Mouse (Mus musculus) CH12.LX (cell line): ENCODE data around the gene Nup210. TPM values are rescaled to one million over a fixed set of nuclear protein-coding genes. Genes with fewer than 3 reads are reported as not detected.

ENCODE experiments used
- DNase-seq: peaks from one replicate; pipeline ENCODE4 v3.0.0-alpha.2; 2013; ENCODE audit errors: extremely low read depth
- H3K27ac ChIP-seq: 2 replicates; pipeline ENCODE4 v1.5.1; 2012; ENCODE audit warnings: low read depth, mild to moderate bottlenecking, control low read depth, moderate library complexity; ENCODE audit not compliant: insufficient read depth
- H3K27me3 ChIP-seq: replicated peaks from 2 replicates; pipeline ENCODE3; 2012; ENCODE audit warnings: inconsistent platforms
- H3K36me3 ChIP-seq, 2 experiments: replicated peaks in 1 of 2; 2 replicates each; pipeline versions ENCODE3 to v1.6.1; 2012; ENCODE audit warnings: inconsistent platforms in 1 of 2, low read length in 1 of 2, mild to moderate bottlenecking in 1 of 2, mixed read lengths in 1 of 2, moderate library complexity in 1 of 2; ENCODE audit not compliant: control insufficient read depth in 1 of 2, insufficient read depth in 1 of 2
- H3K4me1 ChIP-seq, 2 experiments: 2 replicates each; pipeline ENCODE4 v1.6.1; 2012; ENCODE audit warnings: inconsistent platforms in 1 of 2, moderate library complexity in 1 of 2; ENCODE audit not compliant: insufficient read depth in 2 of 2, control insufficient read depth in 1 of 2
- H3K4me2 ChIP-seq: 2 replicates; pipeline ENCODE4 v1.6.1; 2012; ENCODE audit warnings: low read depth, mild to moderate bottlenecking, control low read depth; ENCODE audit not compliant: poor library complexity, insufficient read depth, severe bottlenecking
- H3K4me3 ChIP-seq, 3 experiments: fragments of 150-350 bp in 1 of 3; sonication (generic) in 1 of 3; replicated peaks in 1 of 3; 2 replicates each; pipeline versions ENCODE3 to v1.5.1; 2011 to 2012; ENCODE audit warnings: low read depth in 2 of 3, low read length in 2 of 3, mild to moderate bottlenecking in 2 of 3, moderate library complexity in 2 of 3, control low read depth in 1 of 3, improper control_type of control experiment in 1 of 3, inconsistent platforms in 1 of 3, mixed read lengths in 1 of 3; ENCODE audit not compliant: poor library complexity in 1 of 3
- H3K79me2 ChIP-seq: replicated peaks from 2 replicates; pipeline ENCODE4 v1.6.1; 2012; ENCODE audit warnings: mild to moderate bottlenecking, moderate library complexity; ENCODE audit not compliant: control insufficient read depth, poor library complexity, insufficient read depth, severe bottlenecking; ENCODE audit errors: extremely low read depth
- H3K9ac ChIP-seq: 2 replicates; pipeline ENCODE4 v1.6.1; 2012; ENCODE audit warnings: low read depth, mild to moderate bottlenecking, control low read depth, moderate library complexity; ENCODE audit not compliant: insufficient read depth
- H3K9me3 ChIP-seq: replicated peaks from 2 replicates; pipeline ENCODE3; 2012; ENCODE audit warnings: low read length, inconsistent platforms, mixed read lengths
- CHD2 ChIP-seq: IDR thresholded peaks from 2 replicates; pipeline ENCODE4 v1.6.1; 2011; ENCODE audit warnings: low read length, improper control_type of control experiment
- E2F4 ChIP-seq: IDR thresholded peaks from 2 replicates; pipeline ENCODE4 v1.6.1; 2011; ENCODE audit warnings: low read depth, low read length, improper control_type of control experiment; ENCODE audit not compliant: insufficient replicate concordance
- EP300 ChIP-seq: IDR thresholded peaks from 2 replicates; pipeline ENCODE4 v1.6.1; 2011; ENCODE audit warnings: low read length, improper control_type of control experiment
- ETS1 ChIP-seq: conservative IDR thresholded peaks from 2 replicates; pipeline ENCODE4 v1.6.1; 2012; ENCODE audit warnings: low read depth, mild to moderate bottlenecking, inconsistent platforms, low read length, improper control_type of control experiment, moderate library complexity
- JUND ChIP-seq: conservative IDR thresholded peaks from 2 replicates; pipeline ENCODE4 v1.6.1; 2011; ENCODE audit warnings: low read depth, low read length, improper control_type of control experiment
- KAT2A ChIP-seq: IDR thresholded peaks from 2 replicates; pipeline ENCODE4 v1.6.1; 2012; ENCODE audit warnings: low read length, improper control_type of control experiment, inconsistent platforms; ENCODE audit not compliant: insufficient replicate concordance
- MAX ChIP-seq: IDR thresholded peaks from 2 replicates; pipeline ENCODE4 v1.6.1; 2011; ENCODE audit warnings: low read length, improper control_type of control experiment
- MAZ ChIP-seq: IDR thresholded peaks from 2 replicates; pipeline ENCODE4 v1.6.1; 2012; ENCODE audit warnings: low read depth, mild to moderate bottlenecking, inconsistent platforms, low read length, improper control_type of control experiment, moderate library complexity
- MXI1 ChIP-seq: IDR thresholded peaks from 2 replicates; pipeline ENCODE4 v1.6.1; 2011; ENCODE audit warnings: mild to moderate bottlenecking, low read depth, low read length, improper control_type of control experiment
- SIN3A ChIP-seq: IDR thresholded peaks from 2 replicates; pipeline ENCODE4 v1.6.1; 2012; ENCODE audit warnings: low read length, improper control_type of control experiment, inconsistent platforms
- USF1 ChIP-seq: IDR thresholded peaks from 2 replicates; pipeline ENCODE4 v1.6.1; 2014; ENCODE audit warnings: low read depth, mild to moderate bottlenecking, inconsistent platforms, low read length, improper control_type of control experiment
- ZC3H11A ChIP-seq: IDR thresholded peaks from 2 replicates; pipeline ENCODE4 v1.6.1; 2012; ENCODE audit warnings: low read depth, mild to moderate bottlenecking, inconsistent platforms, low read length, improper control_type of control experiment
- dilution Hi-C: fragments of 300-500 bp; cut with MboI; formaldehyde crosslinking; loops from 2 replicates; pipeline ENCODE4 v1.14.3; 2020; ENCODE audit warnings: low sequenced_read_pairs; ENCODE audit not compliant: extremely low pct_unique_long_range_greater_than_20kb, extremely low pct_ligation_motif_present
- in situ Hi-C: fragments of 300-500 bp; cut with MboI; formaldehyde crosslinking; loops from 3 replicates; pipeline ENCODE4 v1.14.3; 2019; ENCODE audit warnings: low sequenced_read_pairs, low pct_ligation_motif_present, low pct_unique_long_range_greater_than_20kb, mixed read lengths
- polyA plus RNA-seq: library from polyadenylated mRNA; unstranded; fragments of >175 nt; gene quantifications from 2 replicates; pipeline ENCODE4 v1.2.1, GENCODE M21; 2012; ENCODE audit warnings: low read depth; ENCODE audit not compliant: insufficient read length
- total RNA-seq, 2 experiments: library from RNA; depleted of rRNA; stranded (reverse); fragments of 300-350 nt in 1 of 2; fragments of >200 nt in 1 of 2; gene quantifications; 2 replicates each; pipeline ENCODE4 v1.2.3; 2012 to 2014

Nup210 gene
- total and polyA plus RNA-seq, 3 experiments: 41.9 to 103 (median 73.1) TPM

- no peaks in the 10 kb centered on the region for H3K9me3 ChIP-seq
- in situ Hi-C loops (loop anchor here (25.0 kb wide), 1 partner anchor 259 kb away; the partner anchor contains the start of gene Wnt7a), dilution Hi-C loops (no loop called here)
- H3K27me3 ChIP-seq: peaks cover 70% of the 10 kb centered on the region
- no peaks in the 10 kb centered on the region for H3K79me2 ChIP-seq
- H3K36me3 ChIP-seq: no peaks in the 10 kb centered on the region
- H3K4me1 ChIP-seq: peaks cover 6 to 11% of the 10 kb centered on the region in 2 experiments
- H3K27ac ChIP-seq: no peak overlapping the region
- no peak for DNase-seq
- H3K9ac ChIP-seq: no peak overlapping the region
- H3K4me2 ChIP-seq: 0 out of 2 replicates have a peak overlapping the region, but pooled peaks have one; percentile 0
- TF ChIP-seq USF1 (no peak), MXI1 (no peak), E2F4 (no peak), ETS1 (no peak), KAT2A (no peak), EP300 (no peak), JUND (no peak), MAZ (no peak)
- H3K4me3 ChIP-seq: no peak overlapping the region
Measured at GRCm38 (mm10) chr6:91153549-91154064, 37.0 kb upstream of the Nup210 start.

- Histone ChIP-seq H3K27me3 (peaks cover 65% of the 10 kb centered on the region), H3K36me3 (no peaks in the 10 kb centered on the region), H3K9me3 (no peaks in the 10 kb centered on the region), H3K9ac (no peak overlapping the region), H3K4me1 (peaks cover 6 to 11% of the 10 kb centered on the region in 2 experiments), H3K79me2 (no peaks in the 10 kb centered on the region), H3K27ac (no peak overlapping the region), H3K4me2 (0 out of 2 replicates have a peak overlapping the region, but pooled peaks have one; percentile 0)
- in situ Hi-C loops: loop anchor here (25.0 kb wide), 1 partner anchor 259 kb away; the partner anchor contains the start of gene Wnt7a
- dilution Hi-C loops: no loop called here
- no peak for DNase-seq
- no peak for TF ChIP-seq ETS1
- no peak for TF ChIP-seq SIN3A
- no peak for TF ChIP-seq EP300
- TF ChIP-seq ZC3H11A: no peak
- TF ChIP-seq MAX: no peak
- TF ChIP-seq CHD2: no peak
- TF ChIP-seq, all 38 proteins: peak for 0
- H3K4me3 ChIP-seq: no peak overlapping the region
Measured at GRCm38 (mm10) chr6:91152892-91153548, 36.4 kb upstream of the Nup210 start.
